Mouse (Mus musculus) C2C12 (cell line): ENCODE data around the gene Gmpr.

Experiments used
- CTCF ChIP-seq: IDR thresholded peaks from one replicate; pipeline ENCODE4 v1.5.1; 2011; ENCODE audit not compliant: control insufficient read depth, insufficient read depth, insufficient read length
- FOSL1 ChIP-seq: IDR thresholded peaks from one replicate; pipeline ENCODE4 v1.8.0; 2011; ENCODE audit warnings: mild to moderate bottlenecking, low read length; ENCODE audit not compliant: poor library complexity, insufficient read depth, severe bottlenecking
- MYOG ChIP-seq: IDR thresholded peaks from one replicate; pipeline ENCODE4 v1.6.1; 2011; ENCODE audit not compliant: control insufficient read depth, insufficient read length; ENCODE audit errors: extremely low read depth
- USF1 ChIP-seq: IDR thresholded peaks from one replicate; pipeline ENCODE4 v1.6.1; 2011; ENCODE audit warnings: low read depth, mild to moderate bottlenecking, control low read depth, moderate library complexity

GRCm38 (mm10) chr13:45528787-45529186 is 21.5 kb downstream of the Gmpr start:
- TF ChIP-seq CTCF (no peak), MYOG (no peak), USF1 (no peak), FOSL1 (no peak)
